Comparison of ENCODE assay signal across 9 mouse cellular contexts in the genomic region with DNA sequence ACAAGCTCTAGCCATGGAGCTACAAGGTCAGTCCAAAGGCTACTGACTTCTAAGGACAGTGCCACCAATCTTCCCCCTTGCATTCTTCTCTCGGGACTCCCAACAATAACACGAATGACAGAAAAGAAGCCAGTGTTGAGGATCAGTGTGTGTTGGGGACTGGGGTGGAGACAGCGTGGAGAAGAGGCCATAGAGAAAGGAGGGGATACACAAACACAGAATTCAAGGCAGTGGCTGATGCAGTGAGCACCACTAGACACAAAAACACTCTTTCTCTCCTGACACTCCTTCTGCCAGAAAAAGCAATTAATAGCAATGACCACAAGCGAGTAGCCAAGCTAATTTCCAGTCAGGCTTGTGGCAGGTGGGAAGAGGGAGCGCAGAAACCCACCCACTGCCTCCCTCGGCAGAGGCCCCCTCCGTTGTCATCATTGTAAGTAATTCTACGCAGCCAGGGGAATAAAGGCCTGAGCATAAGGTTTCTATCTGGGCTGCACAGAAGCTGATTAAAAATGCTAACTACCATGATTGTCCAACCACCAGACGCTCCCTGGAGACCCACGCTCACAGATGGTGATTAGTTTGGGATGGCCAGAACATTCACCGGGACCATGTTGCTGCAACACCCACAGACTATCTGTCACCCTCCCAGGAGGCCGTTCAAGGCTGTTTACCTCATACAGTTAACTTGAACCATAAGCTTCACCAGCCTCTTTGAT.
DNase-seq lines count a peak whose midpoint lies in the region; ATAC-seq and TF ChIP-seq lines count a peak whose summit lies in the region.
"Had no signal": no experiment of that assay in that cellular context is flagged by ENCODE, and none has a peak within 500 bp of the region (broad histone marks: within the 10 kb centered on the region; RNA-seq: fewer than 3 reads in every experiment).

No protein-coding gene starts in this region.

- no peak overlapping the region for H3K27ac ChIP-seq in embryonic facial prominence, embryonic 13.5 days
- no peak overlapping the region for H3K27ac ChIP-seq in forebrain, postnatal 0 days (ENCODE audit: low read depth, low read length)
- 0 out of 2 replicates have a peak overlapping the region, but pooled peaks have one; percentile 20 for H3K27ac ChIP-seq in neural tube, embryonic 12.5 days
- H3K27ac ChIP-seq: liver, embryonic 14.5 days had no signal

- H3K4me2 ChIP-seq in embryonic facial prominence, embryonic 13.5 days, result no peak overlapping the region
- no peak overlapping the region for H3K4me2 ChIP-seq in forebrain, postnatal 0 days (ENCODE audit: low read depth)
- peak overlapping the region; percentile 22; the same call in 1 of the 2 replicates for H3K4me2 ChIP-seq in neural tube, embryonic 12.5 days (replicated peaks)

- ATAC-seq in embryonic facial prominence, embryonic 13.5 days (ENCODE audit: insufficient number of reproducible peaks, insufficient read depth, low FRiP score, low TSS enrichment, low read depth), result no peak
- ATAC-seq in forebrain, postnatal 0 days, result peak; percentile 58
- ATAC-seq in neural tube, embryonic 12.5 days (ENCODE audit: low FRiP score, low read depth), result peak; percentile 78

- peaks cover 17% of the 10 kb centered on the region for H3K4me1 ChIP-seq in embryonic facial prominence, embryonic 13.5 days
- H3K4me1 ChIP-seq in forebrain, postnatal 0 days (ENCODE audit: insufficient read depth), result 0 out of 2 replicates have a peak, but pooled peaks cover 3% of the 10 kb centered on the region
- peaks cover 25% of the 10 kb centered on the region for H3K4me1 ChIP-seq in neural tube, embryonic 12.5 days

- H3K4me3 ChIP-seq in embryonic facial prominence, embryonic 13.5 days, result no peak overlapping the region
- no peak overlapping the region for H3K4me3 ChIP-seq in forebrain, postnatal 0 days (ENCODE audit: low read depth, low read length)
- H3K4me3 ChIP-seq in neural tube, embryonic 12.5 days, result no peak overlapping the region

- WGBS in embryonic facial prominence, embryonic 13.5 days, result 38% methylated on average over 12 of the region's 12 CpGs
- 23% methylated on average over 12 of the region's 12 CpGs for WGBS in forebrain, postnatal 0 days
- WGBS in neural tube, embryonic 12.5 days, result 31% methylated on average over 12 of the region's 12 CpGs

- peaks cover 22% of the 10 kb centered on the region for H3K36me3 ChIP-seq in embryonic facial prominence, embryonic 13.5 days
- no peaks in the 10 kb centered on the region for H3K36me3 ChIP-seq in forebrain, postnatal 0 days (ENCODE audit: insufficient read depth)
- H3K36me3 ChIP-seq in neural tube, embryonic 12.5 days, result 0 out of 2 replicates have a peak, but pooled peaks cover 3% of the 10 kb centered on the region

- TF ChIP-seq CTCF in forebrain, postnatal 0 days (IDR thresholded peaks at IDR 0.05; ENCODE audit: low read depth), result no peak

- H3K27me3 ChIP-seq in embryonic facial prominence, embryonic 13.5 days, result no peaks in the 10 kb centered on the region
- H3K27me3 ChIP-seq in forebrain, postnatal 0 days (ENCODE audit: insufficient read depth, low read length), result no peaks in the 10 kb centered on the region
- H3K27me3 ChIP-seq in neural tube, embryonic 12.5 days (replicated peaks), result no peaks in the 10 kb centered on the region

- H3K9ac ChIP-seq in embryonic facial prominence, embryonic 13.5 days, result 0 out of 2 replicates have a peak overlapping the region, but pooled peaks have one; percentile 27
- H3K9ac ChIP-seq in forebrain, postnatal 0 days, result no peak overlapping the region
- H3K9ac ChIP-seq in neural tube, embryonic 12.5 days, result no peak overlapping the region
- H3K9ac ChIP-seq: liver, embryonic 14.5 days had no signal

- H3K9me3 ChIP-seq in embryonic facial prominence, embryonic 13.5 days, result peaks cover 7% of the 10 kb centered on the region
- H3K9me3 ChIP-seq in forebrain, postnatal 0 days (ENCODE audit: low read length), result no peaks in the 10 kb centered on the region
- 0 out of 2 replicates have a peak, but pooled peaks cover 3% of the 10 kb centered on the region for H3K9me3 ChIP-seq in neural tube, embryonic 12.5 days

- peak; percentile 34 for DNase-seq in forebrain, postnatal 0 days
- peak; percentile 88 for DNase-seq in layer of hippocampus, adult 9-11 months
- no peak for DNase-seq in urinary bladder, postnatal 10 days (ENCODE audit: low spot score)
- DNase-seq in adrenal gland, postnatal 25 days, result no peak
- DNase-seq in gastrocnemius, postnatal 4 days (ENCODE audit: low spot score in 2 of 2), result no peak
- DNase-seq: kidney, adult 18-20 months had no signal

Comparison
In these comparisons a context has a peak if more than half of its experiments do, and no peak if none do; other contexts are left out.
1. DNase-seq: peak in forebrain, postnatal 0 days (single experiment) and layer of hippocampus, adult 9-11 months (single experiment); none in urinary bladder, postnatal 10 days (single experiment), adrenal gland, postnatal 25 days (single experiment) and gastrocnemius, postnatal 4 days (0 of 2).